Mouse (Mus musculus) neural tube, embryonic 13.5 days (tissue): ENCODE data around the gene Gm20683. TPM values are rescaled to one million over a fixed set of nuclear protein-coding genes. Genes with fewer than 3 reads are reported as not detected.
"Not testable (repeated sequence)": the region's sequence is repeated elsewhere in the genome, so short reads cannot be mapped to it uniquely, and the experiment has no call there.

Experiments used
- ATAC-seq: fragments of 200-750 bp; cut with Nextera tagmentation; 2 replicates; pipeline ENCODE4 v1.8.0; 2017; ENCODE audit warnings: low read depth, mild to moderate bottlenecking, moderate TSS enrichment, moderate library complexity
- H3K27ac ChIP-seq: fragments of 300-500 bp; sonication (generic); replicated peaks from 2 replicates; pipeline ENCODE4 v1.5.1; 2015; ENCODE audit warnings: moderate library complexity, mild to moderate bottlenecking, inconsistent platforms
- H3K27me3 ChIP-seq: fragments of 300-500 bp; sonication (generic); 2 replicates; pipeline ENCODE4 v1.6.1; 2015; ENCODE audit warnings: mild to moderate bottlenecking, inconsistent platforms
- H3K36me3 ChIP-seq: fragments of 300-500 bp; sonication (generic); 2 replicates; pipeline ENCODE4 v1.6.1; 2015; ENCODE audit warnings: mild to moderate bottlenecking, inconsistent platforms
- H3K4me1 ChIP-seq: fragments of 300-500 bp; sonication (generic); replicated peaks from 2 replicates; pipeline ENCODE4 v1.6.1; 2015; ENCODE audit warnings: inconsistent platforms
- H3K4me2 ChIP-seq: fragments of 300-500 bp; sonication (generic); 2 replicates; pipeline ENCODE4 v1.6.1; 2015; ENCODE audit warnings: inconsistent platforms, mild to moderate bottlenecking, moderate library complexity
- H3K4me3 ChIP-seq: fragments of 300-500 bp; sonication (generic); 2 replicates; pipeline ENCODE4 v1.5.1; 2015; ENCODE audit warnings: mild to moderate bottlenecking, inconsistent platforms
- H3K9ac ChIP-seq: fragments of 300-500 bp; sonication (generic); 2 replicates; pipeline ENCODE4 v1.6.1; 2015; ENCODE audit warnings: moderate library complexity, mild to moderate bottlenecking, inconsistent platforms
- H3K9me3 ChIP-seq: fragments of 300-500 bp; sonication (generic); 2 replicates; pipeline ENCODE4 v1.6.1; 2016; ENCODE audit warnings: inconsistent platforms
- whole genome bisulfite sequencing: fragments of 180-500 bp; shearing (Covaris S2); methylation state at CpG from one replicate; pipeline ENCODE4 v1.1.7; 2015; 5-methylcytosine and 5-hydroxymethylcytosine counted together
- polyA plus RNA-seq: library from polyadenylated mRNA; unstranded; fragments of >200 nt; fragmentation: Nextera tagmentation; extraction: Ambion mirVana; gene quantifications from 2 replicates; pipeline ENCODE4 v1.2.1, GENCODE M21; 2015

Gm20683 gene
- polyA plus RNA-seq, 1 experiment from 2014 or later, result 7.5 TPM

DNA sequence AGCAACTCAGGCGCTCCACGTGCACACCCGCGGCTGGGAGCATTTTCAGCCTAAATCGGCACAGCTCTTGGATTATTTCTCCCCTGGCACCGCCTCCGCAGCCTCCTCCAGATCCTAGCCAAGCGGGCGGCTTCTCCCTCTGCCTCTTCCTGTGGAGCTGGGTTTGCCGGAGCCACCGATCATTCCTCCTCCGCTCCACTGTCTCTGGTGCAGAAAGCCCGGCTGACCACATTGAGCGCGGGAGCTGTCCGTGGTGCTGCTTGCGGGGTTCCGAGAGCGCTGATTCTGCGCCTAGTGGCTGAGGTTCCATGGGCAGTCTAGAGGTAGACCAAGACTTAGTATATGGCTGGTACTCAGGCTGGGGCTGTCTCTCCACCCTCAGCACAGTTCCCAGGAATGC, 28.1 kb downstream of the Gm20683 start:
- peaks cover 26% of the 10 kb centered on the region for H3K36me3 ChIP-seq
- peaks cover 47% of the 10 kb centered on the region for H3K4me1 ChIP-seq
- no peak overlapping the region; the same call in 1 of the 2 replicates for H3K27ac ChIP-seq
- peaks cover 18% of the 10 kb centered on the region for H3K27me3 ChIP-seq
- ATAC-seq, result no peak
- H3K4me3 ChIP-seq, result peak overlapping the region; percentile 21
- no peaks in the 10 kb centered on the region for H3K9me3 ChIP-seq
- WGBS, result under 1% methylated on average over 20 of the region's 20 CpGs
- peak overlapping the region; percentile 53 for H3K9ac ChIP-seq
- H3K4me2 ChIP-seq, result peak overlapping the region; percentile 47

DNA sequence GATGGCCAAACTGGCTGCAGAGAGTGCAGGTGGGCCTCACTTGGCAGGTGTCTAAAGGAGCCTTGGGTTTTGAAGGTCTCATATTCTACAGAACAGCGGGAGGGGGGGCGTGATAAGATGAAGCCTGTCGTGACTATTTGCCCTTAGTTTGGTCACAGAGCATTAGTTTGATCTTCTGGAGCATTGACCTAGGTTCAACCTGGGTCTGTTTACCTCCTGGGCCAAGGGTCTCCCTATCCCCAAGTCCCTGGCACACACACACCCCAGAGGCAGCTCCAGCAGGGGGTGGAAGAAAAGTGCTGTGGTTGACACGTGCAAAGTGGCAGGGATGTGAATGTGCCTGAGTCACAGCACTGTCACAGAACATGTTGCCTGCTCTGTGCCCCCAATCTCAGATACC, 30.7 kb downstream of the Gm20683 start:
- no peak for ATAC-seq
- H3K9me3 ChIP-seq, result no peaks in the 10 kb centered on the region
- H3K4me2 ChIP-seq, result peak overlapping the region; percentile 97
- H3K4me3 ChIP-seq, result peak overlapping the region; percentile 91; the same call in 1 of the 2 replicates
- WGBS, result 81% methylated on average over 4 of the region's 4 CpGs
- H3K4me1 ChIP-seq, result peaks cover 53% of the 10 kb centered on the region
- H3K27ac ChIP-seq, result no peak overlapping the region
- H3K27me3 ChIP-seq, result peaks cover 5% of the 10 kb centered on the region; the same call in 1 of the 2 replicates
- H3K9ac ChIP-seq, result peak overlapping the region; percentile 99
- 0 out of 2 replicates have a peak, but pooled peaks cover 3% of the 10 kb centered on the region for H3K36me3 ChIP-seq

DNA sequence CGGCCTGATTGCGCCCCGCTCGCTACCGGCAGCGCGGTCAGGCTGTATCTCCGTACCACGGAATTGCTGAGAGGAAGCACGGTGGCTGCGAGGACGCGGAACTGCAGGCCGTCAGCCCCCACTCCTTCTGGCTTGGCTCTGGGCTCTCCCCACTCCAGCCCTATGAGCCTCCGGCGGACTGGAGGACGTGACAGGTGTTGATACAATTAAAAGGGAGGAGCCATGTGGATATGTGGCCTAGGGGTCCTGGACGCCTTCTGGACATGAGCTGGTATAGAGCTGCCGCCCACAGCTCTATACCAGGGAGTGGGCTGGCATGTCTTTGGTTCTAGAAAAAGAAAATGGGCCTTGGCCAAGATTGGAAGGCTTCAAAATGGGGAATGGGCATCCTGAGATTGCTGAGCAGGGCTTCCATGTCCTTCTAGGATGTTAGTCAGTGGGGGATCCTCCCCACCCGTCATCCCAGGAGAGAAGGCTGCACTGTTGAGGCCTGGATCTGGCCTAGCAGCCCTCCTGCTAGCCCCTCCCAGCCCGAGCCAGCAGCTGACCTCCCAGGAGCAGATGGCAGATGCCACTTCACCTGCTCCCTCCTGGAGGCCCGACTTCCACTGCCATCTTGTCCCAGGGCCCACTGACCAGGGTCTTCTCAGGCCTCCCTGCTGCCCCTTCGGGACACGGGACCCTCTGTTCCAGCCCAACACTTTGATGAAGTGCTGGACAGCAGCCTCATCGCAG, 31.8 kb downstream of the Gm20683 start:
- peak overlapping the region; percentile 98 for H3K27ac ChIP-seq
- peaks cover 53% of the 10 kb centered on the region for H3K4me1 ChIP-seq
- H3K9me3 ChIP-seq, result no peaks in the 10 kb centered on the region
- peak overlapping the region; percentile 91 for H3K4me3 ChIP-seq
- peak overlapping the region; percentile 97 for H3K4me2 ChIP-seq
- 0 out of 2 replicates have a peak, but pooled peaks cover 3% of the 10 kb centered on the region for H3K36me3 ChIP-seq
- peak; percentile 66 for ATAC-seq
- H3K9ac ChIP-seq, result peak overlapping the region; percentile 99
- peaks cover 5% of the 10 kb centered on the region; the same call in 1 of the 2 replicates for H3K27me3 ChIP-seq
- WGBS, result 4% methylated on average over 25 of the region's 25 CpGs

DNA sequence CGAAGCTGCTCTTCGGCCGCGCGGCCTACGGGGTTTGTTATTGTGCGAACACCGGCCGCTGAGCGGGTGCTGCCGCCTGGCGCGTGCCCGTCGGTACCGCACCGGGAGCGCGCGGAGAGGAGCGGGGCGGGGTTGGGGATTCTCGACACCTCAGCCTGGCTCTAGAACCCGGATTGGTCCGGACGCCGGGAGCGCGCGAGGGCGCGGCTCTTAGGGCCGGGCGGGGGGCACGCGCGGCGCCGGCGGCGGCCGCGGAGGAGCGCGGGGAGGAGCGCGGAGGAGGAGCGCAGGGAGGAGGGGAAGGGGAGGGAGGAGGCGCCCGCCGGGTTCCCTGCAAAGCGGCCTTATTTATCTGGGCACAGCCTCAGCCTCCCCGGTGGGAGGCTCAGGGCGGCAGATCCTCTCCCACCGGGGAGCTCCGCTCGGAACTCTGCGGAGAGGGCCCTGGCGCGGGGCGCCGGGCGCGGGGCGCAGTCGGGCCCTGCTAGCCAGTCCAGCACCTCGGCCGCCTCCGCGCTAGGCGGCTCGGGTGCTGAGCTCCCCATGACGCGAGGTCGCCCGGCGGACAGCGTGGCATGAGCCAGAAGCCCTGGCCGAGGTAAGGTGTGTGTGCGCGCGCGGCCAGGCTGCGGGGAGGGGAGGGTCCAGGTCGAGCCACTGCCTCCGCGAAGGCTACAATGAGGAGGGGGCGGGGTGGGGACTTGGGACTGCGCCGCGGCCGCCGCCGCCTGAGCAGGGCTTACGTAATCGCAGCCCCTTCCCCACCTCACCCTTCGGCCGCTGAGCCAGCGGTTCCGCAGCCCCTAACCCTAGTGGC, 32.6 kb downstream of the Gm20683 start, which contains the start of gene Fbxl16:
TSS of gene Fbxl16 (plus strand) at position 297 of the 817 bp plus-strand sequence.
- Histone ChIP-seq H3K4me2 (peak within 1 kb of the TSS; percentile 97), H3K4me3 (peak within 1 kb of the TSS; percentile 91), H3K27ac (peak within 1 kb of the TSS; percentile 98), H3K27me3 (peaks cover 5% of the 10 kb centered on the region; the same call in 1 of the 2 replicates), H3K9me3 (no peaks in the 10 kb centered on the region), H3K4me1 (peaks cover 55% of the 10 kb centered on the region), H3K36me3 (0 out of 2 replicates have a peak, but pooled peaks cover 3% of the 10 kb centered on the region), H3K9ac (peak within 1 kb of the TSS; percentile 99)
- WGBS, result 1% methylated on average over 66 of the region's 100 CpGs
- peak; percentile 90 for ATAC-seq

DNA sequence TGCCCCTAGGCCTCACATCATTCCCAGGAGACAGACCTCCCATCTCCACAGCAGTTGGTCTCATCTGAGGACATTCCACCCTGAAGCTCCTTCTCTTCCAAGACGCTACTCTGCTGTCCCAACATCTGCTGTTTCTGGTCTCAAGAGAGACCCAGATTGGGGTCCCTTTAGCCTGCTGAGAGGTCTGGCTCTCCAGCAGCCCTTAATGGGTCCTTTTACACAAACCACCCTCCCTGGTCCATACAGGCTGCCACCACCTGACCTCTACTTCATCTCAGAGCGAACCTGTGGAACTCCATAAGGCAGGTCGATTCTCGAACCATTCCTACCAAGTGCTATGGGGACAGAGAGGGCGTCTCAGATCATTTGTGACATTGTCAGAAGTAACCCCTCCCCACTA, 33.5 kb downstream of the Gm20683 start:
- peak overlapping the region; percentile 99 for H3K9ac ChIP-seq
- H3K27ac ChIP-seq, result peak overlapping the region; percentile 98
- no peaks in the 10 kb centered on the region for H3K9me3 ChIP-seq
- 0 out of 2 replicates have a peak, but pooled peaks cover 3% of the 10 kb centered on the region for H3K36me3 ChIP-seq
- H3K27me3 ChIP-seq, result peaks cover 5% of the 10 kb centered on the region; the same call in 1 of the 2 replicates
- 31% methylated on average over 5 of the region's 5 CpGs for WGBS
- peak overlapping the region; percentile 91 for H3K4me3 ChIP-seq
- H3K4me2 ChIP-seq, result peak overlapping the region; percentile 97
- no peak for ATAC-seq
- peaks cover 56% of the 10 kb centered on the region for H3K4me1 ChIP-seq

DNA sequence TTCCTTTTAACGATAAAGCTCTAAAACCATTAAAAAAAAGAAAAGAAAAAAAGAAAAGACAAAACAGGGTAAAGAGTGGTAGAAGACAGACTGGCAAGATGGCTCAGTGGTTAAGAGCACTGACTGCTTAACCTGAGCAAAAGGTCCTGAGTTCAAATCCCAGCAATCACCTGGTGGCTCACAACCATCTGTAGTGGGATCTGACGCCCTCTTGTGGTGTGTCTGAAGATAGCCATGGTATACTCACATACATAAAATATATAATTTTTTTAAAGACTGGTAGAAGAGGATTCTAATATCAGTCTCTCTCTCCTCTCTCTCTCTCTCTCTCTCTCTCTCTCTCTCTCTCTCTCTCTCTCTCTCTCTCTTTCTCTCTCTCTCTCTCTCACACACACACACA, 34.1 kb downstream of the Gm20683 start:
- not testable (repeated sequence) for ATAC-seq, H3K27me3 ChIP-seq, H3K9me3 ChIP-seq, H3K4me3 ChIP-seq, H3K27ac ChIP-seq, H3K36me3 ChIP-seq, H3K9ac ChIP-seq, H3K4me2 ChIP-seq
- H3K4me1 ChIP-seq, result peaks cover 56% of the 10 kb centered on the region
- WGBS, result 61% methylated on average over 2 of the region's 2 CpGs

DNA sequence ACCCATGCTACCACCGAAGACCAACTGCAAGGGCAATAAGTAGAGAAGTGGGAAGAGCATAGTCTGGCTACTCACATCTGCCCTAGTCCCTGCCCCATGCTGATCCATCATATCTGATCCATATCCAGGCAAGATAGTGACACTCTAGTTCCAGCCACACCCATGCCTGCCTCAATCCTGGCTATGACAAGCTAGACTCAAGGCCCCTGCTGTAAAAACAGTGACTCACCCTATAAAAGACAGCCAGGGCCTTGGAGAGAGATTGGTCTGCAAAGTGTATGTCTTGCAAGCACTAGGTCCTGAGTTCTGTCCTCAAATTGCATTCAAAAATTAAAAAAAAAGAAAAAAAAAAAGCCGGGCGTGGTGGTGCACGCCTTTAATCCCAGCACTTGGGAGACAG, 35.1 kb downstream of the Gm20683 start:
- Histone ChIP-seq H3K4me1 (peaks cover 52% of the 10 kb centered on the region), H3K27me3 (0 out of 2 replicates have a peak, but pooled peaks cover 5% of the 10 kb centered on the region), H3K4me3 (no peak overlapping the region), H3K9me3 (no peaks in the 10 kb centered on the region), H3K27ac (no peak overlapping the region), H3K4me2 (no peak overlapping the region), H3K9ac (no peak overlapping the region), H3K36me3 (no peaks in the 10 kb centered on the region)
- no peak for ATAC-seq
- WGBS, result 69% methylated on average over 4 of the region's 4 CpGs

DNA sequence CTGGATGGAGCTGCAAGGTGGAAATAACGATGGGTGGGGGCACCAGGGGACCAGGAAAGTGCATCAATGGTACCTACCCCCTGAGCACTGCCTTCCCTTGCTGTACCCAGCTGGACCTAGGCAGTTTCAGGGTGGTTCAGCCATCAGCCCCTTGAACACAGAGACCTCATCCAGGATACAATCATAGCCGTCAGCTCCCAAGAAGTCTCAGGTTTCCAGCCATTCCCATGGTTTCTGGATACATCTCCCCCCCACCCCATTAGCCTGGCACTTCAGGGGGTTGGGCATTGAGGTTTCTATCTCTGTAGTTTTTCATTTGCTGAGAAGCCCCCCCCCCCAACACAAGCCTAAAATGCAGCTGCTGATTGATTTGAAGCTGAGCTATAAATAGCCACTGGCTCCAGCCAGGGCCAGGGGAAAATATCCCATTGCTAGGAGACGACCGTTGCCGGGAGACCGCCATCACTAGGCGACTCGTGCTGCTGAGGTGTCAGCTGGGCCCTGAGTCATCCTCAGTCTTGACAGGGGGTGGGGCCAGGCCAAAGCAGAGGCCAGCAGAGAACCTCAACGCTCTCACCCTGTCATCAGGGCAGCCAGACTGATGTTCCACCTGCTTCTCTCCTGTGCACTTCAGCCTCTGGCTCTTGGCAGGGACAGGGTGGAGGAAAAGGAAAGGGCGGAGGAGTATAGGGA, 38.6 kb downstream of the Gm20683 start:
- peaks cover 25% of the 10 kb centered on the region for H3K4me1 ChIP-seq
- WGBS, result 7% methylated on average over 10 of the region's 10 CpGs
- H3K4me3 ChIP-seq, result peak overlapping the region; percentile 5; the same call in 1 of the 2 replicates
- peak overlapping the region; percentile 88 for H3K27ac ChIP-seq
- H3K9me3 ChIP-seq, result no peaks in the 10 kb centered on the region
- H3K9ac ChIP-seq, result peak overlapping the region; percentile 58
- peak overlapping the region; percentile 38 for H3K4me2 ChIP-seq
- no peaks in the 10 kb centered on the region for H3K27me3 ChIP-seq
- no peaks in the 10 kb centered on the region for H3K36me3 ChIP-seq
- ATAC-seq, result peak; percentile 90

DNA sequence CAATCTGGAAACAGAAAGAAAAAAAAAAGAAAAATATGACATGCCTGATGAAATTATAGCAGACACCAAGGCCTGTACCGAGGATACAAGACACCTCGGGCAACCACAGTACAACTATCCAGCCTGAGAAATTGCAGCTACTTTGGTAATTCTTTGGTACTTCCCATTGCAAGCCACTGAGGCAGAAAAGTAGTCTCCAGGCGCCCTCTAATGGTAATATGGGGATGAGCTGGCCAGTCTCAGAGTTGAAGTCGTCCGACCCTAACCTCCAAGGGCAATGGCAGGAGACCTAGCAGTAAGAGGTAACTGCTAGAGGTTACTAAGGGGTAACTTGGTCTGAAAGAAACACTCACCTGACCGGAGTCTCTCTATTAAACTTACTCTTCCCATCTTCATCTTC, 40.5 kb downstream of the Gm20683 start:
- Histone ChIP-seq H3K4me3 (no peak overlapping the region), H3K9me3 (no peaks in the 10 kb centered on the region), H3K9ac (no peak overlapping the region), H3K4me1 (peaks cover 40% of the 10 kb centered on the region), H3K4me2 (no peak overlapping the region), H3K27me3 (no peaks in the 10 kb centered on the region), H3K36me3 (no peaks in the 10 kb centered on the region), H3K27ac (no peak overlapping the region)
- no peak for ATAC-seq
- 8% methylated on average over 6 of the region's 6 CpGs for WGBS

DNA sequence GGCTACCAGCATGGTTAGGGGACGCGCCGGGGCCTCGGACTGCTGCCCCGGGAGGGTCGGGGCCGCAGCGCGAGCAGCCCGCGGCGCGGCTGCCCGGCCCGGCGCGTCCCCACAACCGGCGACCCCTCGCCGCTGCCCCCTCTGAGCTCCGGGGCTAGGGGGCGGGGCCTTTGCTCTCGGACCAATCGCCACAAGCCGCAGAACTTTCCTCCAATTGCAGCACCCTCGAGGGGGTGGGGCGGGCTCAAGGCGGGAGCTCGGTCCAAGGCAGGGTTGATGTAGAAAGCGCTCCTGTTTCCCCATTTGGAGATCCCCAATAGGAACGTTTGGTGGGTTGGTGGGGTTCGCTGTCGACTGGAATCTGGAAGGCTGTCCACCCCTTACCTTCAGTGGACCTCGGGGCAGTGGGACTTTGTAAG, 44.6 kb downstream of the Gm20683 start, which contains the start of gene Metrn:
TSS of gene Metrn (minus strand) at position 186 of the 419 bp plus-strand sequence.
- Histone ChIP-seq H3K27me3 (no peaks in the 10 kb centered on the region), H3K4me3 (peak within 1 kb of the TSS; percentile 65), H3K36me3 (no peaks in the 10 kb centered on the region), H3K9me3 (no peaks in the 10 kb centered on the region), H3K9ac (peak within 1 kb of the TSS; percentile 73), H3K27ac (peak within 1 kb of the TSS; percentile 81), H3K4me2 (peak within 1 kb of the TSS; percentile 92), H3K4me1 (peaks cover 53% of the 10 kb centered on the region)
- peak; percentile 71 for ATAC-seq
- under 1% methylated on average over 35 of the region's 35 CpGs for WGBS

DNA sequence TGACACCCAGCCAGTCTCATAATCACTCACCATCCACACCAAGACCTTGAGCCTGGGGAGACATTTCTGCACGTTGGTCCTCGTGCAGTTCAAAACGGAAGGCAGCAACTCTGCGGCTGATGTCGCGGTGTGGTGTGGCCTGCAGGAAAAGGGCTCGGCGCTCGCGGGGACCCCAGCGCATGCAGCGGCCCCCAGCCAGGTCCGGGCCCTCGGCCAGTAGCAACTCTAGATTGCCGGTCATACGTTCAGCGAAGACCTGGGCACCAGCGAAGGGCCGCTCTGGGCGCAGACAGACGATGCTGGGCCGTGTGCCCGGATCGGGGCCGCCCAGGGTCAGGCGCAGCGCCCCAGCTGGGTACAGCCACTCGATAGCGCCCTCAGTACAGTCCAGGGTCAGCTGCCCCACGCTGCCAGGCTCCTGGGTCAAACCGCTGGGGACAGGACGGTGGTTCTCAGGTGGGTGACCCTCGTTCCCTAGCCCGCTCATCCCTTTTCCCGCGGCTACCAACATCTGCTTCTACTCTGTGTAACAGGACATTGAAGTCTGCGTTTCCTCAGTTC, 45.3 kb downstream of the Gm20683 start:
- peaks cover 58% of the 10 kb centered on the region for H3K4me1 ChIP-seq

More for the DNA sequence above, 45.3 kb downstream of the Gm20683 start:
- no peaks in the 10 kb centered on the region for H3K36me3 ChIP-seq
- WGBS, result 1% methylated on average over 37 of the region's 37 CpGs
- peak overlapping the region; percentile 81 for H3K27ac ChIP-seq
- peak overlapping the region; percentile 73 for H3K9ac ChIP-seq
- no peak for ATAC-seq
- H3K9me3 ChIP-seq, result no peaks in the 10 kb centered on the region
- peak overlapping the region; percentile 65 for H3K4me3 ChIP-seq
- no peaks in the 10 kb centered on the region for H3K27me3 ChIP-seq
- peak overlapping the region; percentile 92 for H3K4me2 ChIP-seq
